ENCODE assay signal across 11 mouse cellular contexts in the genomic region with DNA sequence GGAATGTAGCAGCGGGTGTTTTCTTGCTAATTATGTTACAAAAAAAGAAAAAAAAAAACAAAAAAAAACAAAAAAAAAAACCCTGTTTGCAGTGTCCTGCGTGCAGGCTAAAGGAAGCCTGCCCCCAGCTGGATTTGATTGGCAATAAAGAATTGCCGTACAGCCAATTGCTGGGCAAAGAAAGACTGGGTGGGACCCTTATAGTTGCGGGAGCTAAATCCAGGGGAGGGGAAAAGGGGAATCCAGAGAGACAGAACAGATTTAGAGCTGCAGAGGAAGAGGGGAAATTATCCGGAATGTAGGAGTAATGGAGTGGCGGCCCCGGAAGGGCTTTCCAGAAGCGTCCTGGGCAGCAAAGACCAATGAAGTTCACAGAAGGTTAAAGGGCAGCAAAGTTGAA.
DNase-seq lines count a peak whose midpoint lies in the region; ATAC-seq lines count a peak whose summit lies in the region.
"Had no signal": no experiment of that assay in that cellular context is flagged by ENCODE, and none has a peak within 500 bp of the region (broad histone marks: within the 10 kb centered on the region; RNA-seq: fewer than 3 reads in every experiment).

No protein-coding gene starts in this region.

- no peaks in the 10 kb centered on the region for H3K36me3 ChIP-seq in lung, embryonic 16.5 days (ENCODE audit: control insufficient read depth, insufficient read depth, low read length)
- H3K36me3 ChIP-seq in embryonic facial prominence, embryonic 15.5 days = no peaks in the 10 kb centered on the region
- H3K36me3 ChIP-seq in intestine, embryonic 14.5 days (ENCODE audit: control insufficient read depth, insufficient read depth, low read length) = no peaks in the 10 kb centered on the region

- H3K4me2 ChIP-seq in lung, embryonic 16.5 days (ENCODE audit: low read depth, low read length) = 0 out of 2 replicates have a peak overlapping the region, but pooled peaks have one; percentile 20
- H3K4me2 ChIP-seq in embryonic facial prominence, embryonic 15.5 days (replicated peaks) = peak overlapping the region; percentile 23; the same call in 1 of the 2 replicates
- H3K4me2 ChIP-seq in intestine, embryonic 14.5 days (ENCODE audit: low read length) = peak overlapping the region; percentile 37; the same call in 1 of the 2 replicates

- peak; percentile 57; the same call in 1 of the 2 replicates for ATAC-seq in lung, embryonic 16.5 days (ENCODE audit: low read depth)
- no peak for ATAC-seq in embryonic facial prominence, embryonic 15.5 days (ENCODE audit: insufficient number of reproducible peaks, low FRiP score, low TSS enrichment, low read depth)
- ATAC-seq in intestine, embryonic 14.5 days (replicated peaks; ENCODE audit: low FRiP score, low TSS enrichment, low read depth) = no peak
- no peak for ATAC-seq in erythroid progenitor cell, adult 5-6 weeks (replicated peaks; ENCODE audit: low FRiP score, poor library complexity, severe bottlenecking)

- no peak overlapping the region for H3K27ac ChIP-seq in lung, embryonic 16.5 days (ENCODE audit: low read length)
- H3K27ac ChIP-seq in embryonic facial prominence, embryonic 15.5 days (replicated peaks) = no peak overlapping the region
- H3K27ac ChIP-seq in intestine, embryonic 14.5 days (ENCODE audit: low read depth) = no peak overlapping the region

- no peaks in the 10 kb centered on the region for H3K4me1 ChIP-seq in lung, embryonic 16.5 days (replicated peaks; ENCODE audit: control insufficient read depth, insufficient read depth, low read length)
- H3K4me1 ChIP-seq in embryonic facial prominence, embryonic 15.5 days = no peaks in the 10 kb centered on the region
- H3K4me1 ChIP-seq in intestine, embryonic 14.5 days (replicated peaks; ENCODE audit: control insufficient read depth, insufficient read depth, low read length) = no peaks in the 10 kb centered on the region
- H3K4me1 ChIP-seq: megakaryocyte, embryonic 14.5 days had no signal

- no peak overlapping the region for H3K4me3 ChIP-seq in lung, embryonic 16.5 days (ENCODE audit: low read length)
- H3K4me3 ChIP-seq in embryonic facial prominence, embryonic 15.5 days (replicated peaks) = no peak overlapping the region; the same call in 1 of the 2 replicates
- H3K4me3 ChIP-seq in intestine, embryonic 14.5 days (ENCODE audit: low read depth, low read length) = no peak overlapping the region
- H3K4me3 ChIP-seq: megakaryocyte, embryonic 14.5 days had no signal

- no peak for DNase-seq in lung, adult 18-20 months
- DNase-seq in intestine, embryonic 14.5 days (ENCODE audit: low spot score) = no peak
- DNase-seq in retina, postnatal 1 day = peak; percentile 38
- no peak for DNase-seq in cerebellum, adult 11 months
- no peak for DNase-seq in left cerebral cortex, postnatal 25 days (ENCODE audit: low spot score in 2 of 2)
- DNase-seq: kidney, postnatal 25 days; spleen, adult 18-20 months had no signal

- WGBS in lung, embryonic 16.5 days = 8% methylated on average over 8 of the region's 8 CpGs
- 3% methylated on average over 8 of the region's 8 CpGs for WGBS in embryonic facial prominence, embryonic 15.5 days
- 5% methylated on average over 8 of the region's 8 CpGs for WGBS in intestine, embryonic 14.5 days

- intact Hi-C loops in left cerebral cortex, postnatal 25 days (cut with DNase I) = no loop called here

- H3K9me3 ChIP-seq in lung, embryonic 16.5 days (ENCODE audit: control insufficient read depth, low read length) = no peaks in the 10 kb centered on the region
- no peaks in the 10 kb centered on the region for H3K9me3 ChIP-seq in embryonic facial prominence, embryonic 15.5 days (replicated peaks)
- H3K9me3 ChIP-seq in intestine, embryonic 14.5 days (ENCODE audit: control insufficient read depth, low read length) = no peaks in the 10 kb centered on the region
- H3K9me3 ChIP-seq: megakaryocyte, embryonic 14.5 days had no signal

- no peaks in the 10 kb centered on the region for H3K27me3 ChIP-seq in lung, embryonic 16.5 days (ENCODE audit: control insufficient read depth, insufficient read depth, low read depth, low read length)
- H3K27me3 ChIP-seq in embryonic facial prominence, embryonic 15.5 days = no peaks in the 10 kb centered on the region; the same call in 1 of the 2 replicates
- H3K27me3 ChIP-seq in intestine, embryonic 14.5 days (replicated peaks; ENCODE audit: control insufficient read depth, insufficient read depth, low read length) = no peaks in the 10 kb centered on the region
- H3K27me3 ChIP-seq: megakaryocyte, embryonic 14.5 days had no signal

- no peak overlapping the region for H3K9ac ChIP-seq in lung, embryonic 16.5 days (ENCODE audit: low read length)
- no peak overlapping the region for H3K9ac ChIP-seq in embryonic facial prominence, embryonic 15.5 days
- H3K9ac ChIP-seq in intestine, embryonic 14.5 days (ENCODE audit: low read length) = no peak overlapping the region
